Mouse (Mus musculus) adrenal gland, adult 8-10 months (tissue): ENCODE data around the gene Hist1h2ai. TPM values are rescaled to one million over a fixed set of nuclear protein-coding genes. Genes with fewer than 3 reads are reported as not detected.
"Not testable (repeated sequence)": the region's sequence is repeated elsewhere in the genome, so short reads cannot be mapped to it uniquely, and the experiment has no call there.

Experiments used
- DNase-seq: peaks from one replicate; pipeline ENCODE4 v3.0.0; 2022
- total RNA-seq, 4 experiments: library from RNA; stranded (reverse); gene quantifications; 2 replicates each; pipeline ENCODE4 v1.2.4; 2022

The Hist1h2ai gene
- 1 to 10 TPM; 2.1 to 9.9 (median 7.2) TPM for total RNA-seq

- DNase-seq, result peak; percentile 73
Measured at GRCm38 (mm10) chr13:21715864-21716539, at the start of gene Hist1h2ai, which contains the start of gene Hist1h2bl. TSS of gene Hist1h2ai (plus strand) at chr13:21716422. TSS of gene Hist1h2bl (minus strand) at chr13:21716143.

GRCm38 (mm10) chr13:21677305-21677704 lies 38.9 kb upstream of the Hist1h2ai start, which contains the start of gene Olfr1360:
TSS of gene Olfr1360 (minus strand) at chr13:21677405.
- DNase-seq, result no peak

- DNase-seq, result no peak
Measured at GRCm38 (mm10) chr13:21697811-21698210, 18.4 kb upstream of the Hist1h2ai start, which contains the start of gene Olfr1359. TSS of gene Olfr1359 (plus strand) at chr13:21698111.

- no peak for DNase-seq
Measured at GRCm38 (mm10) chr13:21706669-21707068, 9.6 kb upstream of the Hist1h2ai start.

GRCm38 (mm10) chr13:21710031-21710711 lies 6.1 kb upstream of the Hist1h2ai start:
- peak; percentile 81 for DNase-seq

GRCm38 (mm10) chr13:21710821-21711525 lies 5.2 kb upstream of the Hist1h2ai start:
- peak; percentile 62 for DNase-seq

- DNase-seq, result no peak
Measured at GRCm38 (mm10) chr13:21711698-21712097, 4.5 kb upstream of the Hist1h2ai start.

GRCm38 (mm10) chr13:21714725-21715124 lies 1.5 kb upstream of the Hist1h2ai start:
- DNase-seq, result peak; percentile 42

- DNase-seq, result no peak
Measured at GRCm38 (mm10) chr13:21715131-21715863, 925 bp upstream of the Hist1h2ai start.

GRCm38 (mm10) chr13:21716540-21717391 lies 544 bp downstream of the Hist1h2ai start:
- not testable (repeated sequence) for DNase-seq

GRCm38 (mm10) chr13:21717397-21718357 lies 1.5 kb downstream of the Hist1h2ai start, which contains the start of gene Hist1h3h:
TSS of gene Hist1h3h (plus strand) at chr13:21717659.
- peak; percentile 68 for DNase-seq

GRCm38 (mm10) chr13:21718381-21719080 lies 2.3 kb downstream of the Hist1h2ai start:
- no peak for DNase-seq

GRCm38 (mm10) chr13:21721107-21721756 lies 5.0 kb downstream of the Hist1h2ai start:
- not testable (repeated sequence) for DNase-seq

- DNase-seq, result peak; percentile 43
Measured at GRCm38 (mm10) chr13:21721757-21722372, 5.6 kb downstream of the Hist1h2ai start, which contains the start of gene Hist1h2bm. TSS of gene Hist1h2bm (plus strand) at chr13:21722044.

GRCm38 (mm10) chr13:21722373-21722925 lies 6.2 kb downstream of the Hist1h2ai start:
- DNase-seq, result no peak

GRCm38 (mm10) chr13:21722993-21723836 lies 7.0 kb downstream of the Hist1h2ai start:
- DNase-seq, result no peak
